Mouse (Mus musculus): ENCODE data around the gene Babam2. TPM values are rescaled to one million over a fixed set of nuclear protein-coding genes. Genes with fewer than 3 reads are reported as not detected.

Gene Babam2
- polyA plus RNA-seq, 1 experiment, result 18.4 TPM

- 83% methylated on average over 1 of the region's 1 CpGs for WGBS
- H3K4me3 ChIP-seq (ENCODE audit: low read depth, low read length), result no peak overlapping the region
- TF ChIP-seq POLR2A (IDR thresholded peaks at IDR 0.05; ENCODE audit: low read depth, low read length), result no peak
- no peak for TF ChIP-seq CTCF (IDR thresholded peaks at IDR 0.05; ENCODE audit: extremely low read depth, insufficient read length, insufficient replicate concordance, low read depth, low read length)
- H3K27ac ChIP-seq (ENCODE audit: insufficient read depth, low read depth, low read length), result no peak overlapping the region
- H3K4me1 ChIP-seq (ENCODE audit: control insufficient read depth, insufficient read depth, insufficient read length, low read length), result peaks cover 12% of the 10 kb centered on the region; the same call in 1 of the 2 replicates
- H3K36me3 ChIP-seq (ENCODE audit: control insufficient read depth, insufficient read depth, low read length), result no peaks in the 10 kb centered on the region
- H3K27me3 ChIP-seq (ENCODE audit: control insufficient read depth, insufficient read depth, low read length), result no peaks in the 10 kb centered on the region
Measured at GRCm38 (mm10) chr5:31874543-31874942, 177.1 kb downstream of the Babam2 start.

DNA sequence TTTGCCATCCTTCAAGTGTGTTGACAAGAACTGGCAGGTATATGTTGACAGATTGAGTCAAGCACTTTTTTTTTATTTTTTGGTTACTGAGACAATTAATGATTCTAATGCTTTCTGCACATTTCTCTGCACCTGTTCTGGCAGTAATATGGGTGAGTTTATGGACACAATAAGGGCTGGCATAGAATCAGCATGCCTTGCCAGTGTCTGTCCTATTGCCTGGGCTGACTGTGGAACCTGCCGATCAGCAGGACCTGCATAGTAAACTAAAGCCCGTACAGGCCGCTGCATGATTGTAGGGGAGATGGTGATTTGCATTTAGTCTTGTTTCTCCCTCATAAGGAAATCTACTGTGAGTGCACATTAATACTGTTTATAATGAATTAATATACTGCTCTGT, 178.0 kb downstream of the Babam2 start:
- Histone ChIP-seq H3K4me1 (ENCODE audit: control insufficient read depth, insufficient read depth, insufficient read length, low read length) (peaks cover 12% of the 10 kb centered on the region; the same call in 1 of the 2 replicates), H3K27ac (ENCODE audit: insufficient read depth, low read depth, low read length) (no peak overlapping the region), H3K36me3 (ENCODE audit: control insufficient read depth, insufficient read depth, low read length) (no peaks in the 10 kb centered on the region), H3K4me3 (ENCODE audit: low read depth, low read length) (no peak overlapping the region), H3K27me3 (ENCODE audit: control insufficient read depth, insufficient read depth, low read length) (no peaks in the 10 kb centered on the region)
- TF ChIP-seq POLR2A (IDR thresholded peaks at IDR 0.05; ENCODE audit: low read depth, low read length), result no peak
- no peak for TF ChIP-seq CTCF (IDR thresholded peaks at IDR 0.05; ENCODE audit: extremely low read depth, insufficient read length, insufficient replicate concordance, low read depth, low read length)
- 64% methylated on average over 3 of the region's 3 CpGs for WGBS

DNA sequence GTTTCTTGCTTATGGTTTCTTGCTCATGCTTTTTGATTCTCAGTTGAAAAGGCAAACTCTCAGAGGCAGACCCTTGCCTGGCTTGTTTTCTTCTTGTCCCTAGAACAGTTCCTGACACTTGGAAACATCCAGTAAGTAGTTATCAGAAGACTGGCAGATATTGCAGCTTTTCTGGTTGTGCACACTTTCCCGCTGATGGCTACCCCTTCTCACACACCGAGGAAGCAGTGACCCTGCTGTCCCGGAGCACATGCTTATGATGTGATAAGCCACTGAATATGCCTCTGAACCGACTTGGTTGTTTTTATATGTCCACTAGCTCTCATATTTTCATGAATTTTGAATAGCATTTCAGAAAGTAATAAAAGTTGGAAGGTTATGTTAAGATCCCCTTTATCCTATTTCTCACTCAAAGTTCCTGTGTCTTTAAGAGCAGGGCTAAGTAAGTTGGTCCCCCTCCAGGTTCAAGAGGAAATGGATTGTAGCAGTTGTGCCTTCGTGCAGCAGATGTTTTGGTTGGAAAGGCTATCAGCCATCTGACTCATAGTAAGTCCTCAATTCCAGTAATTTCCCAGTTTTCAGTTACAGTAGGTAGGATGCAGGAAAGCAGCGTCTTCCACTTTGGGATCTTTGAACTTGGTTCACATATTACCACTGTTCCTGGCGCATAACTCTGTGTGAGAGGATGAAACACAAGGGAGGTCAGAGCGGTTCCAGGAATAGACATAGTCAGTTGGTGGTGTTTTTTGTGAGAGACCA, 178.9 kb downstream of the Babam2 start:
- H3K27ac ChIP-seq (ENCODE audit: insufficient read depth, low read depth, low read length), result peak overlapping the region; percentile 9
- H3K4me1 ChIP-seq (ENCODE audit: control insufficient read depth, insufficient read depth, insufficient read length, low read length), result peaks cover 4% of the 10 kb centered on the region; the same call in 1 of the 2 replicates
- TF ChIP-seq CTCF (IDR thresholded peaks at IDR 0.05; ENCODE audit: extremely low read depth, insufficient read length, insufficient replicate concordance, low read depth, low read length) (no peak), POLR2A (IDR thresholded peaks at IDR 0.05; ENCODE audit: low read depth, low read length) (no peak)
- H3K27me3 ChIP-seq (ENCODE audit: control insufficient read depth, insufficient read depth, low read length), result no peaks in the 10 kb centered on the region
- H3K36me3 ChIP-seq (ENCODE audit: control insufficient read depth, insufficient read depth, low read length), result no peaks in the 10 kb centered on the region
- no peak overlapping the region for H3K4me3 ChIP-seq (ENCODE audit: low read depth, low read length)
- WGBS, result 31% methylated on average over 8 of the region's 8 CpGs

GRCm38 (mm10) chr5:31880457-31880856, 183.0 kb downstream of the Babam2 start:
- Histone ChIP-seq H3K4me1 (ENCODE audit: control insufficient read depth, insufficient read depth, insufficient read length, low read length) (peaks cover 8% of the 10 kb centered on the region; the same call in 1 of the 2 replicates), H3K36me3 (ENCODE audit: control insufficient read depth, insufficient read depth, low read length) (no peaks in the 10 kb centered on the region), H3K27ac (ENCODE audit: insufficient read depth, low read depth, low read length) (no peak overlapping the region), H3K4me3 (ENCODE audit: low read depth, low read length) (no peak overlapping the region), H3K27me3 (ENCODE audit: control insufficient read depth, insufficient read depth, low read length) (no peaks in the 10 kb centered on the region)
- TF ChIP-seq POLR2A (IDR thresholded peaks at IDR 0.05; ENCODE audit: low read depth, low read length), result no peak
- no peak for TF ChIP-seq CTCF (IDR thresholded peaks at IDR 0.05; ENCODE audit: extremely low read depth, insufficient read length, insufficient replicate concordance, low read depth, low read length)
- 75% methylated on average over 2 of the region's 2 CpGs for WGBS

DNA sequence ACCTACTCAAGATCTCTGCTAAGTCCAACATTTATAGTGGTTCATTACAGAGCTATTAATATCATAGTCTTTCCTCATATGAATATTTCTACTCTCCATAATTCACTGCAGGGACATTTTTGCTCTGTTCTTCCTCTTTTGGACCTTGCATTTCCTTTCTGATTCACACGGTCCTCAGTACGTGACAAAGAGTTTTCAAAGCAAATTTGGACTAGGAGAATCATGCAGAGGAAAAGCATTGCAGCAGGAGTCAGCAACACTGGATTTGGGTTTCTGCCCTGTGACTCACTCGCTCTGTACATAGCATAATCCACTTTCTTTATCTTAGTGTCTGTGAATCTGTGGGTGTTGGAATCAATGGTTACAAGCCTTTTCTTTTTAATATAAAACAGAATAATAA, 184.8 kb downstream of the Babam2 start:
- no peak overlapping the region for H3K27ac ChIP-seq (ENCODE audit: insufficient read depth, low read depth, low read length)

DNA sequence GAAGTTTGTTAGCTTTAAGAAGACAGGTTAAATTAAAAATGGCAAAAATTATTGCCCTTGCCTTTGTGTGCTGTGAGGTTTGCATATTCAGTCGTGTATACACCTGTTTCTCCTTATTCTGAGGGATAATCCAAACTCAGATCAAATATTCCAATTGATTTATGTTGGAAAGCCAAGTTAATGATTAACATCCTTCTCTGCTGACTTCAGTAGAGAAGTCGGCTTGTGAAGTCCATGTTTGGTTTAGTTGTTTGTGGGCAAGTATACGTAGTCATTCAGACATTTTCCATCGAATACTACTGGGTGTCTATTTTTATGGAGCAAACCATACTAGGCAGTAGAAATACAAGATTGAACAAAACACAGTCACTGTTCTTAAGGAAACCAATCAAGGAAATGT, 187.5 kb downstream of the Babam2 start:
- Histone ChIP-seq H3K27ac (ENCODE audit: insufficient read depth, low read depth, low read length) (no peak overlapping the region), H3K4me1 (ENCODE audit: control insufficient read depth, insufficient read depth, insufficient read length, low read length) (peaks cover 6% of the 10 kb centered on the region), H3K27me3 (ENCODE audit: control insufficient read depth, insufficient read depth, low read length) (no peaks in the 10 kb centered on the region), H3K4me3 (ENCODE audit: low read depth, low read length) (no peak overlapping the region), H3K36me3 (ENCODE audit: control insufficient read depth, insufficient read depth, low read length) (no peaks in the 10 kb centered on the region)
- TF ChIP-seq POLR2A (IDR thresholded peaks at IDR 0.05; ENCODE audit: low read depth, low read length), result no peak
- TF ChIP-seq CTCF (IDR thresholded peaks at IDR 0.05; ENCODE audit: extremely low read depth, insufficient read length, insufficient replicate concordance, low read depth, low read length), result no peak
- WGBS, result 26% methylated on average over 4 of the region's 4 CpGs

More for the DNA sequence above, 184.8 kb downstream of the Babam2 start:
- Histone ChIP-seq H3K4me1 (ENCODE audit: control insufficient read depth, insufficient read depth, insufficient read length, low read length) (peaks cover 6% of the 10 kb centered on the region; the same call in 1 of the 2 replicates), H3K4me3 (ENCODE audit: low read depth, low read length) (no peak overlapping the region), H3K27me3 (ENCODE audit: control insufficient read depth, insufficient read depth, low read length) (no peaks in the 10 kb centered on the region), H3K36me3 (ENCODE audit: control insufficient read depth, insufficient read depth, low read length) (no peaks in the 10 kb centered on the region)
- no peak for TF ChIP-seq POLR2A (IDR thresholded peaks at IDR 0.05; ENCODE audit: low read depth, low read length)
- no peak for TF ChIP-seq CTCF (IDR thresholded peaks at IDR 0.05; ENCODE audit: extremely low read depth, insufficient read length, insufficient replicate concordance, low read depth, low read length)
- 53% methylated on average over 3 of the region's 3 CpGs for WGBS

DNA sequence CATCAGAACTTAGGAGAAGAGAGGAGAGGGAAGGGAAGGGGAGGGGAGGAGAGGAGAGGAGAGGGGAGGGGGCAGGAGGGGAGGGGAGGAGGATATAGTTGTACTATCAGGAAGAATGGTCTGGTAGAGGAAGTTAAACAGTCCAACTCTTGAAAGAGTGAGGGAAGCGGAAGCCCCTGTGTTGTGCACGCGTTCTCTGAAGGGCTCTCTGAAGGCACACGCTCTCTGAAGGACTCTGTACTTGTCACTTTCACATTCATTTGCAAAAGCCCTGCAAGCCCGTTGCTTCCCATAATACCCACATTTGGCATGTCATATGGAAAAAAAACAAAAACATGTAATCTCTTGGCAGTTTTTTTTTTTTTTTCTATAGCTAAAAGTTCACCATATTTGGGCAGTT, 190.1 kb downstream of the Babam2 start:
- 71% methylated on average over 5 of the region's 5 CpGs for WGBS
- Histone ChIP-seq H3K27ac (ENCODE audit: insufficient read depth, low read depth, low read length) (no peak overlapping the region), H3K36me3 (ENCODE audit: control insufficient read depth, insufficient read depth, low read length) (no peaks in the 10 kb centered on the region), H3K4me3 (ENCODE audit: low read depth, low read length) (no peak overlapping the region), H3K4me1 (ENCODE audit: control insufficient read depth, insufficient read depth, insufficient read length, low read length) (peaks cover 3% of the 10 kb centered on the region; the same call in 1 of the 2 replicates), H3K27me3 (ENCODE audit: control insufficient read depth, insufficient read depth, low read length) (no peaks in the 10 kb centered on the region)
- TF ChIP-seq CTCF (IDR thresholded peaks at IDR 0.05; ENCODE audit: extremely low read depth, insufficient read length, insufficient replicate concordance, low read depth, low read length) (no peak), POLR2A (IDR thresholded peaks at IDR 0.05; ENCODE audit: low read depth, low read length) (no peak)

All from small intestine, adult 2 months (tissue).